Mouse (Mus musculus) central nervous system, embryonic 18 days (tissue): ENCODE measurements around the gene Foxp4. TPM values are rescaled to one million over a fixed set of nuclear protein-coding genes. Genes with fewer than 3 reads are reported as not detected.

Source experiments
- polyA plus RNA-seq: library from polyadenylated mRNA; depleted of rRNA; stranded (reverse); fragments of >200 nt; gene quantifications from 2 replicates; pipeline ENCODE4 v1.2.3, GENCODE M21; 2012; rRNA removed

Foxp4 gene
- 76.0 and 86.9 TPM in 2 replicates for polyA plus RNA-seq

DNA sequence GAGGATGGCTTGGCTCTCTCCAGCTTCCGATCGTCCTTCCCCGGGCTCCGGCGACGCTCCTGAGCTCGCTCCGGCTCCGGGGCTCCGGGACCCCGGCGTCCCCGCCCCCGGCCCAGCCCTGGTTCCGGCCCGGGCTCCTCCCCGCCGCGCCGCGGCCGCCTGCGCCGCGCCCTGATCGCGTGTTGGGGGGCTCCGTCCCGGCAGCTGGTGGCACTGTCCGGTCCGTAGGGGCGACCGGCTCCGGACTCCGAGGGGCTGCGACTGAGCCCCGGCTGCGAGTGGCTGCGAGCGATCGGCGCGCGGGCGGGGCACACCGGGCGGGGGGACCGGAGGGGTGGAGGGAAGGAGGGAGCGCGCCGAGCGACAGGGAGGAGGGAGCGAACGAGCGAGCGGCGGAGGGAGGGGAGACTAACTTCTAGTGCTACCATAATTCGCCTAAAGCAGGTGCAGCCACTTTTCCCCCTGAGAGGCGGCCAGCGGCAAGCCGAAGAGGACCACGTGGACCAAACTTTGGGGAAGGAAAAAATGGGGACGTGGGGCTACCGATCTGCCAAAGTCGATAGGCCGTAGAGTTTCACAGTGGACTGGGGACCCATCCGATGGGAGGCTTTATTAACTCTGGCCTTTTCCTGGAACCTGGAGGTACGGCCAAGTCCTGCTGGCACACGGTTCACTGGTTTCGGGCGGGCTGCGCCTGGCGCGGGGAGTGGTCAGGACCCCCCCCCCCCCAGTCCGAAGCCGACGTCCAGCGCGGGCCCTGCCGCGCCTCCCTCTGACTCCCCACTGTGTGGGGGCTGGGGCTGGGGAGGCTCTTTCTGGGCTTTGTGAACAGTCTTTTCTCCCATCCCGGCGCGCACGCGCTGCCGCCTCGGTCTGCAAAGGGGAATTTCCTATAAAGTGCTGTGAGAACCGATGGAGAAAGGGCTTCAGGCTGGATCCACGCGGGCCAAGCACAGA, at the start of gene Foxp4:
Foxp4 (minus strand) TSS at position 263 of the 957 bp plus-strand sequence.

DNA sequence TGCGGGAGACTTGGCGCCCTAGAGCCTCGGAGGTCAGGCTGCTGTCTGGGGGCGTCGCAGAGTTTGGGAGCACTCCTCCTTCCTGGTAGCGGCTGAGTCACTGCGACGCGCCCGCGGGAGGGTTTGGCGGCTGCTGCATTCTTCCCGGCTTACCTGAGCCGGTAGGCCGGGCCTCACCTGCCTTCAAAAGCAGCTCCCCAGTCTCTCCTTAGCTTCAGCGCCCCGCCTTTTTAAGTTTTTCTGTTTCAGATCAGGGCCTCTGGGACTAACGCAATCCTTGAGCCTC, 90.0 kb downstream of the Foxp4 start, which contains the start of gene Mdfi:
Mdfi (minus strand) TSS at position 210 of the 286 bp plus-strand sequence.

Other genes starting within 250 kb of the Foxp4 start
- 107 and 121 TPM in 2 replicates for gene Tomm6, start 236.3 kb downstream of the Foxp4 start, polyA plus RNA-seq
- gene Frs3, start 235.6 kb downstream of the Foxp4 start, polyA plus RNA-seq: 49.8 and 51.3 TPM in 2 replicates
- gene Gm21981, start 230.2 kb downstream of the Foxp4 start, polyA plus RNA-seq: 8.4 and 8.6 TPM in 2 replicates
- gene Prickle4, start 229.9 kb downstream of the Foxp4 start, polyA plus RNA-seq: 0.76 and 1.6 TPM in 2 replicates
- gene Pgc, start 197.8 kb downstream of the Foxp4 start, polyA plus RNA-seq: not detected in 2 replicates
- gene Tfeb, start 187.6 kb downstream of the Foxp4 start, polyA plus RNA-seq: 2.6 and 3.1 TPM in 2 replicates
- 15.1 and 20.7 TPM in 2 replicates for gene Mdfi, start 90.0 kb downstream of the Foxp4 start, polyA plus RNA-seq
- gene 1700122O11Rik, start 113.6 kb upstream of the Foxp4 start, polyA plus RNA-seq: not detected in 2 replicates
- gene 1700067P10Rik, start 164.7 kb upstream of the Foxp4 start, polyA plus RNA-seq: 0.05 TPM in 1 of 2 replicates, not detected in the other
- not detected in 2 replicates for gene 9830107B12Rik, start 221.6 kb upstream of the Foxp4 start, polyA plus RNA-seq
- 0.05 TPM in 1 of 2 replicates, not detected in the other for gene A530064D06Rik, start 242.6 kb upstream of the Foxp4 start, polyA plus RNA-seq